In the genomic region with DNA sequence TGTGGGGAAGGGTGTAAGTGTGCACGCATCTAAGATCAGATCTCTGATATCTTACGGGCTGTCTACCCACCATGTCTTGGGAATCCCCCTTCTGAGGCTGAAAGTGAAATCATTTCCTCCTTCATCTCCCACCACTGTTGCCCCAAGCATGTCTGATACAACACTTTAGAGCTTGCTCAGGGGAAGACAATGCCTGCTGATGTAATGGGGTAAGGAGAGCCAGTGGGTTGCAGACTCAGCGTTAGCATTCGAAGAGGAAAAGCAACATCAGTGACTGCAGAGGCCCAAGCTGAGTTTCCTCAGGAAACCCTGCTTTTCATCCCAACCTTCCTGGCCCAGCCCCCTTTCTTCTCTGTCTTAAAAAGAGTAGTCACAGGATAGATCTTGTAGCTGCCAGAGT, we compare ENCODE assay signal across 14 mouse cellular contexts.
DNase-seq lines count a peak whose midpoint lies in the region; ATAC-seq and TF ChIP-seq lines count a peak whose summit lies in the region.
"Had no signal": no experiment of that assay in that cellular context is flagged by ENCODE, and none has a peak within 500 bp of the region (broad histone marks: within the 10 kb centered on the region; RNA-seq: fewer than 3 reads in every experiment).

No protein-coding gene starts in this region.

- DNase-seq in liver: peak; percentile 4
- DNase-seq in embryonic facial prominence, embryonic 11.5 days (ENCODE audit: low spot score): peak; percentile 21
- no peak for DNase-seq in liver, postnatal 0 days
- no peak for DNase-seq in adrenal gland, adult 18-20 months (ENCODE audit: low spot score in 2 of 2)
- DNase-seq: cerebellum, adult 2 months; gastrocnemius, postnatal 25 days; left cerebral cortex, postnatal 4 days; spleen, adult 18-20 months; thymus, postnatal 4 days had no signal

- no peak for ATAC-seq in liver, embryonic 12.5 days
- ATAC-seq in embryonic facial prominence, embryonic 11.5 days (replicated peaks; ENCODE audit: insufficient number of reproducible peaks, low FRiP score, low TSS enrichment, low read depth): no peak
- peak; percentile 78 for ATAC-seq in heart, embryonic 16.5 days (replicated peaks; ENCODE audit: extremely low read depth, insufficient read depth, low FRiP score)
- no peak for ATAC-seq in liver, postnatal 0 days
- ATAC-seq in forebrain, embryonic 16.5 days: no peak
- ATAC-seq in erythroid progenitor cell, adult 5-6 weeks (replicated peaks; ENCODE audit: low FRiP score, poor library complexity, severe bottlenecking): no peak
- ATAC-seq: intestine, postnatal 0 days had no signal

- H3K36me3 ChIP-seq in liver, embryonic 12.5 days: no peaks in the 10 kb centered on the region
- H3K36me3 ChIP-seq in embryonic facial prominence, embryonic 11.5 days (replicated peaks; ENCODE audit: control insufficient read depth, insufficient read depth, low read depth, low read length): no peaks in the 10 kb centered on the region
- H3K36me3 ChIP-seq in heart, embryonic 16.5 days (ENCODE audit: control insufficient read depth, insufficient read depth): no peaks in the 10 kb centered on the region
- no peaks in the 10 kb centered on the region for H3K36me3 ChIP-seq in liver, postnatal 0 days (replicated peaks; ENCODE audit: insufficient read depth, low read length)
- H3K36me3 ChIP-seq in forebrain, embryonic 16.5 days (ENCODE audit: control insufficient read depth, insufficient read depth): no peaks in the 10 kb centered on the region

- 36% methylated on average over 4 of the region's 4 CpGs for WGBS in liver, embryonic 12.5 days (ENCODE audit: insufficient replicate concordance)
- WGBS in embryonic facial prominence, embryonic 11.5 days: 48% methylated on average over 4 of the region's 4 CpGs
- WGBS in heart, embryonic 16.5 days: 59% methylated on average over 4 of the region's 4 CpGs
- WGBS in liver, postnatal 0 days (ENCODE audit: insufficient replicate concordance): 45% methylated on average over 4 of the region's 4 CpGs
- 71% methylated on average over 4 of the region's 4 CpGs for WGBS in forebrain, embryonic 16.5 days

- H3K4me2 ChIP-seq in liver, embryonic 12.5 days: no peak overlapping the region
- H3K4me2 ChIP-seq in embryonic facial prominence, embryonic 11.5 days (ENCODE audit: low read depth, low read length): no peak overlapping the region
- no peak overlapping the region for H3K4me2 ChIP-seq in heart, embryonic 16.5 days (ENCODE audit: low read depth, low read length)
- no peak overlapping the region for H3K4me2 ChIP-seq in liver, postnatal 0 days (ENCODE audit: low read depth, low read length)
- no peak overlapping the region for H3K4me2 ChIP-seq in forebrain, embryonic 16.5 days (ENCODE audit: low read length)

- no peaks in the 10 kb centered on the region for H3K4me1 ChIP-seq in liver, embryonic 12.5 days
- no peaks in the 10 kb centered on the region for H3K4me1 ChIP-seq in embryonic facial prominence, embryonic 11.5 days (ENCODE audit: control insufficient read depth, insufficient read depth, low read length)
- H3K4me1 ChIP-seq in heart, embryonic 16.5 days (ENCODE audit: control insufficient read depth, insufficient read depth, low read length): no peaks in the 10 kb centered on the region; the same call in 1 of the 2 replicates
- H3K4me1 ChIP-seq in liver, postnatal 0 days (ENCODE audit: insufficient read depth): no peaks in the 10 kb centered on the region
- H3K4me1 ChIP-seq in forebrain, embryonic 16.5 days (replicated peaks; ENCODE audit: control insufficient read depth, insufficient read depth, low read length): no peaks in the 10 kb centered on the region

- H3K9me3 ChIP-seq in liver, embryonic 12.5 days (replicated peaks): no peaks in the 10 kb centered on the region
- H3K9me3 ChIP-seq in embryonic facial prominence, embryonic 11.5 days (replicated peaks; ENCODE audit: control insufficient read depth, low read length): no peaks in the 10 kb centered on the region
- no peaks in the 10 kb centered on the region for H3K9me3 ChIP-seq in heart, embryonic 16.5 days (replicated peaks; ENCODE audit: control insufficient read depth, low read length)
- H3K9me3 ChIP-seq in liver, postnatal 0 days (ENCODE audit: low read length): no peaks in the 10 kb centered on the region
- H3K9me3 ChIP-seq in forebrain, embryonic 16.5 days (ENCODE audit: control insufficient read depth, low read length): no peaks in the 10 kb centered on the region

- no peak for TF ChIP-seq CTCF in liver, postnatal 0 days (IDR thresholded peaks at IDR 0.05; ENCODE audit: low read depth)

- no peak overlapping the region for H3K4me3 ChIP-seq in liver, embryonic 12.5 days
- no peak overlapping the region for H3K4me3 ChIP-seq in embryonic facial prominence, embryonic 11.5 days (ENCODE audit: low read depth, low read length)
- H3K4me3 ChIP-seq in heart, embryonic 16.5 days (ENCODE audit: low read length): no peak overlapping the region
- no peak overlapping the region for H3K4me3 ChIP-seq in liver, postnatal 0 days (ENCODE audit: low read depth, low read length)
- no peak overlapping the region for H3K4me3 ChIP-seq in forebrain, embryonic 16.5 days (replicated peaks; ENCODE audit: low read length)

- TF ChIP-seq EP300 in liver, postnatal 0 days (IDR thresholded peaks at IDR 0.05; ENCODE audit: low read depth): no peak

- H3K27ac ChIP-seq in liver, embryonic 12.5 days: no peak overlapping the region
- H3K27ac ChIP-seq in embryonic facial prominence, embryonic 11.5 days (replicated peaks; ENCODE audit: low read depth, low read length): no peak overlapping the region
- peak overlapping the region; percentile 71 for H3K27ac ChIP-seq in heart, embryonic 16.5 days (ENCODE audit: low read length)
- 0 out of 2 replicates have a peak overlapping the region, but pooled peaks have one; percentile 16 for H3K27ac ChIP-seq in liver, postnatal 0 days (ENCODE audit: low read depth)
- no peak overlapping the region for H3K27ac ChIP-seq in forebrain, embryonic 16.5 days (ENCODE audit: low read length)

- H3K9ac ChIP-seq in liver, embryonic 12.5 days: no peak overlapping the region
- H3K9ac ChIP-seq in embryonic facial prominence, embryonic 11.5 days (replicated peaks; ENCODE audit: low read length): no peak overlapping the region
- no peak overlapping the region for H3K9ac ChIP-seq in heart, embryonic 16.5 days (ENCODE audit: low read length)
- H3K9ac ChIP-seq in liver, postnatal 0 days (replicated peaks): no peak overlapping the region
- no peak overlapping the region for H3K9ac ChIP-seq in forebrain, embryonic 16.5 days (replicated peaks; ENCODE audit: low read depth, low read length)

- no peaks in the 10 kb centered on the region for H3K27me3 ChIP-seq in liver, embryonic 12.5 days (replicated peaks)
- H3K27me3 ChIP-seq in embryonic facial prominence, embryonic 11.5 days (ENCODE audit: control insufficient read depth, insufficient read depth, low read length): no peaks in the 10 kb centered on the region
- no peaks in the 10 kb centered on the region for H3K27me3 ChIP-seq in heart, embryonic 16.5 days (ENCODE audit: control insufficient read depth, insufficient read depth, low read length)
- no peaks in the 10 kb centered on the region for H3K27me3 ChIP-seq in liver, postnatal 0 days (ENCODE audit: insufficient read depth, low read length)
- H3K27me3 ChIP-seq in forebrain, embryonic 16.5 days (replicated peaks; ENCODE audit: control insufficient read depth, insufficient read depth, low read length): no peaks in the 10 kb centered on the region

Comparison
In these comparisons a context has a peak if more than half of its experiments do, and no peak if none do; other contexts are left out.
1. DNase-seq: peak in liver (single experiment) and embryonic facial prominence, embryonic 11.5 days (single experiment); none in liver, postnatal 0 days (single experiment) and adrenal gland, adult 18-20 months (0 of 2).
2. H3K27ac ChIP-seq: peak in heart, embryonic 16.5 days (single experiment) and liver, postnatal 0 days (single experiment); none in liver, embryonic 12.5 days (single experiment), embryonic facial prominence, embryonic 11.5 days (single experiment) and forebrain, embryonic 16.5 days (single experiment).